Mouse (Mus musculus) CD4-positive, CD25-positive, alpha-beta regulatory T cell, adult 4 months (primary cell): ENCODE data around the gene Hpcal4. TPM values are rescaled to one million over a fixed set of nuclear protein-coding genes. Genes with fewer than 3 reads are reported as not detected.

Experiments used
- polyA plus RNA-seq, 2 experiments: library from polyadenylated mRNA; unstranded; fragments of 100-300 nt; shearing (Covaris generic); gene quantifications; one replicate each; pipeline ENCODE4 v1.2.1; 2017

Hpcal4 gene
- polyA plus RNA-seq, 2 experiments from 2014 or later = not detected

Other genes starting within 250 kb of the Hpcal4 start
- gene Mfsd2a, start 222.0 kb upstream of the Hpcal4 start, polyA plus RNA-seq = 1 to 10 TPM in 1 of 2 experiments, under 1 TPM in 1; 0.93 to 1.5 TPM
- not detected for gene Mycl, start 187.6 kb upstream of the Hpcal4 start, polyA plus RNA-seq
- gene Trit1, start 166.6 kb upstream of the Hpcal4 start, polyA plus RNA-seq = 10 to 100 TPM; 16.0 to 21.2 TPM
- under 1 TPM in 1 of 2 experiments, not detected in 1; 0.28 TPM for gene Bmp8b, start 78.1 kb upstream of the Hpcal4 start, polyA plus RNA-seq
- gene Oxct2b, start 67.0 kb upstream of the Hpcal4 start, polyA plus RNA-seq = not detected
- gene Ppie, start 43.3 kb upstream of the Hpcal4 start, polyA plus RNA-seq = 100 to 1,000 TPM; 104 to 139 TPM
- gene Nt5c1a, start 18.3 kb downstream of the Hpcal4 start, polyA plus RNA-seq = not detected
- not detected for gene Heyl, start 50.3 kb downstream of the Hpcal4 start, polyA plus RNA-seq
- 10 to 100 TPM; 10.3 to 17.7 TPM for gene Pabpc4, start 79.1 kb downstream of the Hpcal4 start, polyA plus RNA-seq
- not detected for gene Oxct2a, start 140.4 kb downstream of the Hpcal4 start, polyA plus RNA-seq
- gene Bmp8a, start 160.0 kb downstream of the Hpcal4 start, polyA plus RNA-seq = not detected